Mouse (Mus musculus): ENCODE data around the gene Il1b. TPM values are rescaled to one million over a fixed set of nuclear protein-coding genes. Genes with fewer than 3 reads are reported as not detected.

The Il1b gene
- polyA plus RNA-seq, 1 experiment from 2014 or later, result 0.43 TPM

DNA sequence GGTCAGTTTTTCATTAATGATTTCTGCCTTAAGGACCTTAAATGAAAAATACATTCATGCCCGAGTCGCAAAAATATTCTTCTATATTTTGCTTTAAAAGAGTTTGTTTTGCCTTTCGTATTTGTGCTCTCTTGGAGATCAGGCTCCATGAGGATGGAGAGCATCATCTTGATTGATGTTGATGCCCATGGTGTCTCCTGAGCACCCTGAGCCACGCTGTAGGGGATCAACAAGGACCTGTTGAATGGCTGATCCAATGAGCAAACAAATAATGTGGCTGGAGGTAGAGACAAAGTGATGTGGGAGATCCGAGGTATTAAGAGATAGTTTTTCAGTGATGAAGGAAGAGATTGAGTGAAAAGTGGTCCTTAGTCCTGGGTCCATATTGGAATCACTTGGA, 19.2 kb upstream of the Il1b start:
- DNase-seq (ENCODE audit: low spot score) (no peak), ATAC-seq (replicated peaks; ENCODE audit: low FRiP score, low read depth) (no peak)
- Histone ChIP-seq H3K27ac (no peak overlapping the region), H3K4me3 (replicated peaks; ENCODE audit: low read depth, low read length) (no peak overlapping the region), H3K9me3 (replicated peaks; ENCODE audit: low read length) (no peaks in the 10 kb centered on the region), H3K36me3 (ENCODE audit: insufficient read depth, low read length) (no peaks in the 10 kb centered on the region), H3K4me2 (ENCODE audit: low read length) (no peak overlapping the region), H3K27me3 (ENCODE audit: insufficient read depth, low read length) (no peaks in the 10 kb centered on the region), H3K4me1 (replicated peaks; ENCODE audit: insufficient read depth, low read length) (no peaks in the 10 kb centered on the region), H3K9ac (ENCODE audit: low read depth, low read length) (no peak overlapping the region)
- no peak for TF ChIP-seq CTCF (IDR thresholded peaks at IDR 0.05; ENCODE audit: low read depth)
- 82% methylated on average over 5 of the region's 5 CpGs for WGBS

DNA sequence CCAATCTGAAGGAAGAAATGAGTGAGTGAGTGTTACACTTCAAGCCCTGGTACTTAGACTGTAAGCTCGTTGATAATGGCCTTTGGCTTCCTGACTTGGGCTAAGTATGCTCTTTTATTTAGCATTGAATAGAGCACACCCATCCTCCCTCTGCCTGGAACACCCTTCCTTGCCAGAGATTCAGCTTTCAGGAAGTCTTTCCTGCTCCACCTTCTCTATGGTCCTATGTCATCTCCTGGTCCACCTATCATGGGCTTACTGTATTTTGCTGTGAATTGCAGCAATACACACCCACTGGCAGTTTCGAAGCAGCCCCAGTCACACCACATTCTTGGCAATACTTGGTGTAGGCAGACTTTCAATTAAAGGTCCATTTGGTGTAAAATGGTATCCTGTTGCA, 18.4 kb upstream of the Il1b start:
- no peak for DNase-seq (ENCODE audit: low spot score)
- no peaks in the 10 kb centered on the region for H3K4me1 ChIP-seq (replicated peaks; ENCODE audit: insufficient read depth, low read length)
- no peak for TF ChIP-seq CTCF (IDR thresholded peaks at IDR 0.05; ENCODE audit: low read depth)
- H3K4me2 ChIP-seq (ENCODE audit: low read length), result no peak overlapping the region
- no peaks in the 10 kb centered on the region for H3K27me3 ChIP-seq (ENCODE audit: insufficient read depth, low read length)
- 72% methylated on average over 2 of the region's 2 CpGs for WGBS
- no peak overlapping the region for H3K9ac ChIP-seq (ENCODE audit: low read depth, low read length)
- no peak overlapping the region for H3K4me3 ChIP-seq (replicated peaks; ENCODE audit: low read depth, low read length)
- no peaks in the 10 kb centered on the region for H3K36me3 ChIP-seq (ENCODE audit: insufficient read depth, low read length)
- H3K27ac ChIP-seq, result no peak overlapping the region
- no peak for ATAC-seq (replicated peaks; ENCODE audit: low FRiP score, low read depth)
- no peaks in the 10 kb centered on the region for H3K9me3 ChIP-seq (replicated peaks; ENCODE audit: low read length)

DNA sequence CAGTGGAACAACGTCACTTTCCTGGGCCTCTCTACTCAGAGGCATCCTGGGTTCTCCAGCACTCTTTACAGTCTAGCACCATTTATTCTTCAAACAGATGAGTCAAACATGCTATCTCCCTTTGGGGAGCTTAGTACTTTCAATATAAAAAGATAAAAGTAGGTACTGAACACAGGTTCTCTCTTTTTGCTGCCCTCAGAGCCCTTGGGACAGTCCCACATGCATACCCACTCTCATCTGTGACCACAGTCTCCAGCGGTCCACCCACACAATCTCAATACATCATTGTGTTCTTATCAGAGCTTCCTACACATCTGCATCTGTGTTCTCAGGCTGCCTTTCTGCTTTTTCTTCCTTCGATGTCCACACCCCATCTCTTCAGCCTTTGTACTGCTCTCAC, 14.4 kb upstream of the Il1b start:
- TF ChIP-seq CTCF (IDR thresholded peaks at IDR 0.05; ENCODE audit: low read depth), result no peak
- Histone ChIP-seq H3K36me3 (ENCODE audit: insufficient read depth, low read length) (no peaks in the 10 kb centered on the region), H3K9me3 (replicated peaks; ENCODE audit: low read length) (no peaks in the 10 kb centered on the region), H3K27ac (no peak overlapping the region), H3K4me3 (replicated peaks; ENCODE audit: low read depth, low read length) (no peak overlapping the region), H3K9ac (ENCODE audit: low read depth, low read length) (no peak overlapping the region), H3K4me2 (ENCODE audit: low read length) (no peak overlapping the region), H3K4me1 (replicated peaks; ENCODE audit: insufficient read depth, low read length) (no peaks in the 10 kb centered on the region), H3K27me3 (ENCODE audit: insufficient read depth, low read length) (no peaks in the 10 kb centered on the region)
- DNase-seq (ENCODE audit: low spot score) (no peak), ATAC-seq (replicated peaks; ENCODE audit: low FRiP score, low read depth) (no peak)
- 87% methylated on average over 3 of the region's 3 CpGs for WGBS

DNA sequence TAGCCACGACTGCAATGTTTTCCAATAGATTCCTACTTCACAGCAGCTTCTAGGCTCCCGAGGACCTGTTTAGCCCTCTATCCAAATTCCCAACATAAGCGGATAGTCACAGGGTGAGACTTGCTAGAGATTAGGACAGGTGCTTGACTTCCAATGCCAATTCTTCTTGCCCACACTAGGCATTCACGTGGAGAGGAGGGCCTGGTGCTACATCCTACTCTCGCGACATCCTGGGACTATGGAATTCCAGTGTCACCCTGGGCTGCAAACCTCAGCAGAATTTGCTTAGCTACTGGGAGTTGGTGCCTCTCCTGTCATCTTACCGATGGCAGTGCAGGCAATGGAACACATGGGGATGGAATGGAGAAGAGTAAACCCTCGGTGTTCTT, 13.3 kb upstream of the Il1b start:
- Histone ChIP-seq H3K4me2 (ENCODE audit: low read length) (no peak overlapping the region), H3K27ac (no peak overlapping the region), H3K9ac (ENCODE audit: low read depth, low read length) (no peak overlapping the region), H3K27me3 (ENCODE audit: insufficient read depth, low read length) (no peaks in the 10 kb centered on the region), H3K9me3 (replicated peaks; ENCODE audit: low read length) (no peaks in the 10 kb centered on the region), H3K4me3 (replicated peaks; ENCODE audit: low read depth, low read length) (no peak overlapping the region), H3K4me1 (replicated peaks; ENCODE audit: insufficient read depth, low read length) (no peaks in the 10 kb centered on the region), H3K36me3 (ENCODE audit: insufficient read depth, low read length) (no peaks in the 10 kb centered on the region)
- ATAC-seq (replicated peaks; ENCODE audit: low FRiP score, low read depth) (no peak), DNase-seq (ENCODE audit: low spot score) (no peak)
- WGBS, result 84% methylated on average over 8 of the region's 8 CpGs
- no peak for TF ChIP-seq CTCF (IDR thresholded peaks at IDR 0.05; ENCODE audit: low read depth)

DNA sequence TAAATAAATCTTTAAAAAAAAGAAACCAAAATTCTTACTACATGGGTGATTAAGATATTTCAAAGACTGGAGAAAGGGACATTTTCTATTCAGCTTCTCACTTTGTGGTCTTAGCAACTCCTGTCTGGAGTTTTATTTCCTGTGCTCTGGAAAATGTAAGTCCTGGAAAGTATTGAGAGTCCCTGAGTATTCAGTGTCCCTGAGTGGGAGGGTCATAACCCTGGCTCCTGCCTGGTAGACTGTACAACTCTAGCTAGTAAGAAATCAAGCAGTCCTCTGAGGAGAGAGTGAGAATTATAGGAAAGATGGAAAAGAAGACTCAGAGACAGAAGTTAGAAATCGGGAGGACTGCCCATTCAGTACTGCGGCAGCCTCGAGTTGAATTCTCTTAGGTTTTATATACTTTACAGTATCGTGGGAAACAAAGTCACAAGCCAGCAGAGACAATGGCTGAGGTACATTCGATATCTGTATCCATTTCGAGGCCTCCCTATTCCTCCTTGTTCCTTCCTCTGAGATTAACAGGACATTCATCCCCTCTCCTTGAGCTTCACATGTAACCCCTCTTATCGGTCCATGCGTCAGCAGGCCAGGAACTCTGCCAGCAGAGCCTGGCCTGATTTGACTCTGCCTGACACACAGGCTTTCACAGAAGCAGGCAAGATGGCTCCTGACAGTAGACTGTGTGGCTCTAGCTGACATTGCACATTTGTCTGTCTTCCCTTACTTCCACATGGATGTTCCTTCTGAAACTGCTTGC, 12.8 kb upstream of the Il1b start:
- DNase-seq (ENCODE audit: low spot score), result no peak
- Histone ChIP-seq H3K36me3 (ENCODE audit: insufficient read depth, low read length) (no peaks in the 10 kb centered on the region), H3K9ac (ENCODE audit: low read depth, low read length) (no peak overlapping the region), H3K27ac (no peak overlapping the region), H3K9me3 (replicated peaks; ENCODE audit: low read length) (no peaks in the 10 kb centered on the region), H3K4me2 (ENCODE audit: low read length) (no peak overlapping the region), H3K4me3 (replicated peaks; ENCODE audit: low read depth, low read length) (no peak overlapping the region), H3K4me1 (replicated peaks; ENCODE audit: insufficient read depth, low read length) (no peaks in the 10 kb centered on the region), H3K27me3 (ENCODE audit: insufficient read depth, low read length) (no peaks in the 10 kb centered on the region)
- no peak for ATAC-seq (replicated peaks; ENCODE audit: low FRiP score, low read depth)
- WGBS, result 82% methylated on average over 8 of the region's 8 CpGs
- TF ChIP-seq CTCF (IDR thresholded peaks at IDR 0.05; ENCODE audit: low read depth), result no peak

DNA sequence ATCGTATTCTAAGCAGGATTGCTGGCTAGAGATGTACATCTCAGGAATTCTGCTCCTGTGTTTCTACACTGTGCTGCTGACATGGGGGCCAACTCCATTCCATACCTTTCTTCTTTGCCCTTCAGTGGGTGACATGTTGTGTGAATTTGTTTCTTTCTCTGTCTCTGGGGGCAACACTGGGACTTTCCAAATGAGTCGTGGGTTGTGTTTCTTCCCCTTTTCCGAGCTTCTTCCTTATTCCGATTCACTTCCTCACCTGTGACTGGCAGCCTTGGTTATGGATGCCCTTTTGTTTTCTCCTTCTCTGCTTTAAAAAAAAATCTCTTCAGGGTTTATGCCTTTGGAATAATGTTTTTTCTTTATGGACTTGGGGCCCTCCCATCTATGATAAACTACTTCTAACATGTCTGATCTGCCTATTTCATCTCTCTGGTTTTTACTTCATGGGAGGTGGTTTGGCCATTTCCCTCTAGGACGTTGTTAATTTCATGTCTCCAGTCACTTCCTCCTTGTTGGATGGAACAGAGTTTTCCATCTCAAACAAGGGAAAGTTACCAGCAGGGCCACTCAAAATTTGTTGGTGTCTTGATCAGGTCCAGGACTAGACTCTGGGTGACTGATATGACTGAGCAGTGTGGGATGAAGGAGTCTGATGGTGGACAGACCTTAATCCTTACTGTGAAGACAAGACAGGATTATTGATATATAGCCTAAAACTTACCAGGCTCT, 10.0 kb upstream of the Il1b start:
- no peak overlapping the region for H3K27ac ChIP-seq
- TF ChIP-seq CTCF (IDR thresholded peaks at IDR 0.05; ENCODE audit: low read depth), result no peak
- H3K9me3 ChIP-seq (replicated peaks; ENCODE audit: low read length), result no peaks in the 10 kb centered on the region
- no peak for ATAC-seq (replicated peaks; ENCODE audit: low FRiP score, low read depth)
- H3K4me3 ChIP-seq (replicated peaks; ENCODE audit: low read depth, low read length), result no peak overlapping the region
- H3K27me3 ChIP-seq (ENCODE audit: insufficient read depth, low read length), result no peaks in the 10 kb centered on the region
- H3K9ac ChIP-seq (ENCODE audit: low read depth, low read length), result no peak overlapping the region
- no peaks in the 10 kb centered on the region for H3K4me1 ChIP-seq (replicated peaks; ENCODE audit: insufficient read depth, low read length)
- 88% methylated on average over 5 of the region's 5 CpGs for WGBS
- DNase-seq (ENCODE audit: low spot score), result no peak
- H3K36me3 ChIP-seq (ENCODE audit: insufficient read depth, low read length), result no peaks in the 10 kb centered on the region
- H3K4me2 ChIP-seq (ENCODE audit: low read length), result no peak overlapping the region
